Mouse (Mus musculus) myocyte (in vitro differentiated cells): ENCODE results near the gene Sh3bgr. TPM values are rescaled to one million over a fixed set of nuclear protein-coding genes. Genes with fewer than 3 reads are reported as not detected.

Experiments used
- H3K27me3 ChIP-seq: one replicate; pipeline ENCODE4 v1.6.1; 2011; ENCODE audit not compliant: control insufficient read depth, insufficient read depth, insufficient read length
- H3K36me3 ChIP-seq: one replicate; pipeline ENCODE4 v1.6.1; 2011; ENCODE audit not compliant: control insufficient read depth, insufficient read depth
- H3K4me2 ChIP-seq: one replicate; pipeline ENCODE4 v1.6.1; 2011; ENCODE audit warnings: low read depth, control low read depth
- H3K4me3 ChIP-seq: one replicate; pipeline ENCODE4 v1.5.1; 2011; ENCODE audit warnings: mild to moderate bottlenecking, control low read depth, moderate library complexity
- H3K79me2 ChIP-seq: one replicate; pipeline ENCODE4 v1.6.1; 2011; ENCODE audit not compliant: control insufficient read depth, insufficient read depth
- H3ac ChIP-seq: one replicate; pipeline ENCODE4 v1.6.1; 2011; ENCODE audit not compliant: control insufficient read depth, insufficient read length
- CEBPB ChIP-seq: IDR thresholded peaks from 2 replicates; pipeline ENCODE4 v1.6.1; 2011; ENCODE audit warnings: mild to moderate bottlenecking, moderate library complexity; ENCODE audit not compliant: poor library complexity, insufficient read depth, severe bottlenecking
- E2F4 ChIP-seq: IDR thresholded peaks from one replicate; pipeline ENCODE4 v1.6.1; 2011; ENCODE audit warnings: mild to moderate bottlenecking, control low read depth, moderate library complexity; ENCODE audit not compliant: insufficient read depth
- MAX ChIP-seq: IDR thresholded peaks from one replicate; pipeline ENCODE4 v1.6.1; 2011; ENCODE audit warnings: low read depth, mild to moderate bottlenecking, control low read depth
- MYOD1 ChIP-seq, 3 experiments: IDR thresholded peaks; one replicate each; pipeline ENCODE4 v1.6.1; 2011; ENCODE audit warnings: control low read depth in 2 of 3, low read depth in 2 of 3, mild to moderate bottlenecking in 2 of 3, moderate library complexity in 1 of 3; ENCODE audit not compliant: insufficient read length in 2 of 3, control insufficient read depth in 1 of 3
- MYOG ChIP-seq, 3 experiments: IDR thresholded peaks; one replicate each; pipeline ENCODE4 v1.6.1; 2011; ENCODE audit warnings: control low read depth in 2 of 3, low read depth in 2 of 3, mild to moderate bottlenecking in 2 of 3; ENCODE audit not compliant: insufficient read length in 2 of 3, control insufficient read depth in 1 of 3, insufficient read depth in 1 of 3
- POLR2A ChIP-seq: IDR thresholded peaks from one replicate; pipeline ENCODE4 v1.6.1; 2011; ENCODE audit warnings: low read depth, mild to moderate bottlenecking, control low read depth, moderate library complexity; ENCODE audit not compliant: insufficient read length
- POLR2AphosphoS2 ChIP-seq: IDR thresholded peaks from one replicate; pipeline ENCODE4 v1.6.1; 2011; ENCODE audit warnings: low read depth, control low read depth; ENCODE audit not compliant: insufficient read length
- REST ChIP-seq: IDR thresholded peaks from one replicate; pipeline ENCODE4 v1.6.1; 2011; ENCODE audit warnings: mild to moderate bottlenecking, control low read depth, moderate library complexity; ENCODE audit not compliant: insufficient read depth, insufficient read length
- SRF ChIP-seq: IDR thresholded peaks from one replicate; pipeline ENCODE4 v1.6.1; 2011; ENCODE audit warnings: low read depth; ENCODE audit not compliant: control insufficient read depth, insufficient read length
- TCF12 ChIP-seq: IDR thresholded peaks from one replicate; pipeline ENCODE4 v1.6.1; 2011; ENCODE audit warnings: mild to moderate bottlenecking, control low read depth; ENCODE audit not compliant: poor library complexity, insufficient read depth, severe bottlenecking
- TCF3 ChIP-seq: IDR thresholded peaks from one replicate; pipeline ENCODE4 v1.6.1; 2011; ENCODE audit warnings: low read depth, control low read depth; ENCODE audit not compliant: insufficient read length
- USF1 ChIP-seq: IDR thresholded peaks from one replicate; pipeline ENCODE4 v1.6.1; 2011; ENCODE audit warnings: low read depth, mild to moderate bottlenecking, control low read depth, moderate library complexity
- polyA plus RNA-seq: library from polyadenylated mRNA; unstranded; fragments of >200 nt; fragmentation: generic; extraction: Trizol; gene quantifications from one replicate; pipeline ENCODE4 v1.2.1, GENCODE M21; 2012; ENCODE audit warnings: missing spikeins

Sh3bgr gene
- polyA plus RNA-seq, 1 experiment: 32.7 TPM

DNA sequence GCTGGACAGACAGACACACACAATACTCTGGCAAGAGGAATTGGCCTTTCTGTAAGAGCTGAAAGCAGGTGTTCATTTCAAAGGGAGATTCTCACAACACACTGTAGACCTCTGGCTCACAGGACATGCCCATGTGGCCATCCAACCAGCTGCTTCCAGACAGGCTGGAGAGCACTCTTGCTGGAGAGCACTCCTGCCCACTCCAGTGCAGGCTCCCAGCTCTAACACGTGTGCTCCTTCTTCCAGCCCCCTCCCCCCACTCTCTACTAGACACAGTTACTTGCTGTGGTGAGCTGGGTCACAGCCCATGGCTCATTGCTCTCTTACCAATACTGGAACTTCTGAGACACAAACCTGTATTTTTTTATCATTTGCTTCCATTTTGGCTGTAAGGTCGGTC is 24.9 kb upstream of the Sh3bgr start:
- no peak for TF ChIP-seq MAX
- TF ChIP-seq SRF: no peak
- TF ChIP-seq POLR2A: no peak
- TF ChIP-seq TCF3: no peak
- no peak for TF ChIP-seq POLR2AphosphoS2
- TF ChIP-seq USF1: no peak
- TF ChIP-seq REST: no peak
- TF ChIP-seq CEBPB: no peak
- peak in 2 of 3 experiments; percentile 37 to 48 for TF ChIP-seq MYOD1 (IDR thresholded peaks at IDR 0.05; ENCODE audit: control insufficient read depth in 1 of 3, insufficient read length in 2 of 3, low read depth in 2 of 3)
- peak in 2 of 3 experiments; percentile 34 to 66 for TF ChIP-seq MYOG (IDR thresholded peaks at IDR 0.05; ENCODE audit: control insufficient read depth in 1 of 3, insufficient read depth in 1 of 3, insufficient read length in 2 of 3, low read depth in 2 of 3)
- TF ChIP-seq E2F4: no peak
- TF ChIP-seq TCF12: no peak
- Histone ChIP-seq H3ac (no peak overlapping the region), H3K27me3 (no peaks in the 10 kb centered on the region), H3K4me3 (no peak overlapping the region), H3K4me2 (no peak overlapping the region), H3K79me2 (no peaks in the 10 kb centered on the region), H3K36me3 (no peaks in the 10 kb centered on the region)

DNA sequence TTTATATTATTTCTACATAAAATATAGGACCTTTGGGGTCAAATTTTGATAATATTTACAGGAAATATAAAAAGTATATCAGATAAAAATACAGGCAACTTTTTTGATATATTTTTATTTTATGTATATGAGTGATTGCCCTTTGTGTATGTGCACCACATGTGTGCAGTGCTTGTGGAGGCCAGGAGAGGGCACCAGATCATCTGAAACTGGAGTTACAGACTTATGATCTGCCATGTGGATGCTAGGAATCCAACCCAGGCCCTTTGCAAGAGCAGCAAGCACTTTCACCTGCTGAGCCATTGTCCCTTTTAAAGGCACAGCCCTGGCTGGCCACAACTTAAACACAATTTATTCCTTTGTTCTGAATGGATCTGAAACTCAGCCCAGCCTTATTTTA is 21.1 kb upstream of the Sh3bgr start:
- no peaks in the 10 kb centered on the region for H3K79me2 ChIP-seq
- no peak for TF ChIP-seq TCF3
- TF ChIP-seq MAX: no peak
- no peak for TF ChIP-seq REST
- no peak for TF ChIP-seq E2F4
- no peak for TF ChIP-seq MYOD1 (IDR thresholded peaks at IDR 0.05; ENCODE audit: control insufficient read depth in 1 of 3, insufficient read length in 2 of 3, low read depth in 2 of 3)
- TF ChIP-seq POLR2AphosphoS2: no peak
- TF ChIP-seq MYOG (IDR thresholded peaks at IDR 0.05; ENCODE audit: control insufficient read depth in 1 of 3, insufficient read depth in 1 of 3, insufficient read length in 2 of 3, low read depth in 2 of 3): no peak
- TF ChIP-seq TCF12: no peak
- H3K27me3 ChIP-seq: no peaks in the 10 kb centered on the region
- no peaks in the 10 kb centered on the region for H3K36me3 ChIP-seq
- no peak overlapping the region for H3ac ChIP-seq
- H3K4me3 ChIP-seq: no peak overlapping the region
- no peak overlapping the region for H3K4me2 ChIP-seq

DNA sequence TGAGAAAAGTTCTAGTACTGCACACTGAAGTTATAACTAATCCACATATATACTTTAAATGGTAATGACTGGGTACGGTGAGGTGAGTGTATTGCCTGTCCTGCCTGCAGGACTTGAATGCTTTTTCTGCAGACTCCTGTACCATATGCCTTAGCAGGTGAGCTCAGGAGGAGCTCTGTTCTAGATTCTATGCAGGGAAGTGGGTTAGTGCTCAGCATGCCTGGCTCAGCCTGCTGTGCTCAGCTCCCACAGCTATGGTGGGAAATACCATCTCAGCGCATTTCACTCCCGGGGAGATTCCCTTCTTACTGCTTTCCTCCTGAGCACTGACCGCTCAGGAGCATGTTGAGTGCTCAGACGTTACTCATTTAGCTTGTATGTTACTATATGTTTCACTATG is 12.6 kb upstream of the Sh3bgr start:
- Histone ChIP-seq H3K4me3 (no peak overlapping the region), H3ac (no peak overlapping the region), H3K4me2 (no peak overlapping the region), H3K27me3 (no peaks in the 10 kb centered on the region), H3K36me3 (no peaks in the 10 kb centered on the region), H3K79me2 (no peaks in the 10 kb centered on the region)
- TF ChIP-seq MAX (no peak), SRF (no peak), CEBPB (no peak), E2F4 (no peak), POLR2A (no peak), MYOD1 (IDR thresholded peaks at IDR 0.05; ENCODE audit: control insufficient read depth in 1 of 3, insufficient read length in 2 of 3, low read depth in 2 of 3) (no peak), REST (no peak), TCF3 (no peak), POLR2AphosphoS2 (no peak), MYOG (IDR thresholded peaks at IDR 0.05; ENCODE audit: control insufficient read depth in 1 of 3, insufficient read depth in 1 of 3, insufficient read length in 2 of 3, low read depth in 2 of 3) (no peak), TCF12 (no peak), USF1 (no peak)

DNA sequence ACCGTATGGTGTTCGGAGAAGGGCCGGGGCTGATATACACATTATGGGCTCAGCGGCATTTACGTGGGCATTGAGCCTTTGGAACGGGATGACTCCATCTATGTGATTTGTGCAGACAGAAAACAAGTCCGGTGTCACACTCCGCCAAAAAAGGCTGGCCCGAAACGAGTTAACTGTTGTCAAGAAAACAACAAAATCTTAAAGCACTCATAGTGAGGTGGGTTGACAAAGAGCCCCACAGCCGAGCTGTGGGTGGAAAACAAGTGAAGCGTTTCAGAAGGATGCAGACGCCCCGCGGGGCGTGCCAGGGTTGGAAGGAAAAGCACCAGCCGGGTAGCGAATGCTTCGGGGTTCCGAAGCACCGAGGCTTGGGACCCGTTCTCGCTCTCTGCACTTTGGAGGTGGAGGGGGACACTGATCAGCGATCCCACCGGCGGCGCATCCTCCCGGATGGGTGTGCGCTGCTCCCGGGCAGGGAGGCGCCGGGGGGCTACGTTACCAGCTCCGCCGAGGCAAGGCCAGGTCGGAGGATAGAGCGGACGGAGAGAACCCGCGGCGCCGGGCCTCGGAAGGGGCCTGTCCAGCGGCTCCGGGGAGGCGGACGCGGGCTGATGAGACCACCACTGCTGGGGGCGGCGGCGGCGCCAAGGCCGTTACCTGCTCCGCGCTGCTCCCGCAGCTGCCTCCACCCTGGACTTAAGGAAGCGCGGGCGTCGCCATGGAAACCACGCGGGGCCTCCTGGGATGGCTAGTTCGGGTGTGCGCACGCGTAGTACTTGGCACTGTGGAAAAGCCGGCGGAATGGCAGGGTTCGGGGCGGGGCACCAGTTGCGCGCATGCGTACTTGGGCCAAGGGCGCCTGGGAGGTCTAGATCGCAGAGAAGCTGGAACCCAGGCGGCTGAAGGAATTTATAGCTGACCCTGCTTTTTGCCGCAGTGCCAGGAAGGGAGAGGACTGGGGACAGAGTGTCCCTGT is 8.4 kb upstream of the Sh3bgr start, which contains the start of gene Lca5l:
Lca5l (minus strand) TSS at position 741 of the 976 bp plus-strand sequence.
- Histone ChIP-seq H3K36me3 (no peaks in the 10 kb centered on the region), H3K4me3 (peak within 1 kb of the TSS; percentile 31), H3K4me2 (peak within 1 kb of the TSS; percentile 94), H3K79me2 (no peaks in the 10 kb centered on the region), H3ac (peak within 1 kb of the TSS; percentile 36), H3K27me3 (no peaks in the 10 kb centered on the region)
- no peak for TF ChIP-seq CEBPB
- TF ChIP-seq USF1: no peak
- TF ChIP-seq TCF3: no peak
- TF ChIP-seq REST: no peak
- TF ChIP-seq SRF: no peak
- peak; percentile 73 for TF ChIP-seq POLR2AphosphoS2
- TF ChIP-seq MYOG (IDR thresholded peaks at IDR 0.05; ENCODE audit: control insufficient read depth in 1 of 3, insufficient read depth in 1 of 3, insufficient read length in 2 of 3, low read depth in 2 of 3): peak in 1 of 3 experiments; percentile 43
- no peak for TF ChIP-seq MAX
- peak in 2 of 3 experiments; percentile 19 to 22 for TF ChIP-seq MYOD1 (IDR thresholded peaks at IDR 0.05; ENCODE audit: control insufficient read depth in 1 of 3, insufficient read length in 2 of 3, low read depth in 2 of 3)
- peak; percentile 64 for TF ChIP-seq POLR2A
- no peak for TF ChIP-seq TCF12
- TF ChIP-seq E2F4: no peak
